Mouse (Mus musculus) left cerebral cortex, postnatal 4 days (tissue): ENCODE data around the gene Ppil2. TPM values are rescaled to one million over a fixed set of nuclear protein-coding genes. Genes with fewer than 3 reads are reported as not detected.

ENCODE experiments used
- DNase-seq: peaks from one replicate; pipeline ENCODE4 v3.0.0-alpha.2; 2022
- intact Hi-C: fragments of 180-260 bp; cut with DNase I; formaldehyde crosslinking; loops from one replicate; pipeline ENCODE4 v1.15.1; 2025
- total RNA-seq, 2 experiments: library from RNA; stranded (reverse); gene quantifications; 2 replicates each; pipeline ENCODE4 v1.2.3; 2021

Gene Ppil2
- 10 to 100 TPM; 88.3 to 91.9 TPM for total RNA-seq

DNA sequence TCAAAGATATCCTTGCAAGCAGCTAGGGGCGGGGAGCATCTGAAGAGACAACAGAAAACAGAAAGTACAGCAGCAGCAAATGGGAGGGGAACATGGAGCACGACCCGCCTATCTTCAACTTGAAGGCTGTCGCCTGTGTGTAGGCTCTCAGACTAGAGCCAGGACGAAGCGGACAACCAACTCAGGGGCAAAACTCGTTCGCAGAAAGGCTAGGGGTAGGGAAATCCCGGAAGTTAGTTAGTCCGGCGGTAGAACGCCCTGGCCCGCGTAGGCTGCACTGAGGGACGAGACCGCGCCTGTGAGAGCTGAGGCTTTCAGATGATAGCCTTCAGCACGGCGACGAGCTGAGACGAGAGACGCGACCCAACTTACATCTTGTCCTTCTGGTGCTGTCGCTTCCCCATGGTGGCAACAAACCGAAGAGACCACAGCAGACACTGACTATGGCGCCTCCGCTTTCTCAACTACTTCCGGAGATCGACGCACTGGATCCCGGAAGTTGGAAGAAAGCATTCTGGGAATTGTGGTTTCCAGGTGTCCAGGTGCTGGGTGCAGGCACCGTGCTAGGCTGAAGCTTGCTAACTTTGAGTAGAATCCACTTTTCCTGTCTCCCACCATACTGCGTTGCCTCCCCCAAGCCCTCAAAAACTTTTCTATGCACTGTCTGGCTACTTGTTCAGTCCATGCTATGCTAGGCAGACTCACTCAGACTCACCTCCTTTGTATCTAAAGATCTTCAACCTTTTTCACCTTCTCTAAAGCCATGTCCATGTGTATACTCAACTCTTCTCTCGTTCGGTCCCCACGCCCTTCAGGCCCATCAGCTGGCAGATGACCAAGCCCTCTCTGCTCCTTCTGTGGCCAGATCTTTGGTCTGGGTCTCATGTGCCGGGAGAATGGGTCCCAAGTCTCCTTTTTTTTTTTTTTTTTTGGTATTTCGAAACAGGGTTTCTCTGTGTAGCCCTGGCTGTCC is at the start of gene Ppil2:
Gene Ppil2 (minus strand): TSS at position 487 of the 973 bp plus-strand sequence.
- intact Hi-C loops, result loop anchor here (10.0 kb wide), 1 partner anchor 164 kb away; the partner anchor contains the start of gene Tmem191c

DNA sequence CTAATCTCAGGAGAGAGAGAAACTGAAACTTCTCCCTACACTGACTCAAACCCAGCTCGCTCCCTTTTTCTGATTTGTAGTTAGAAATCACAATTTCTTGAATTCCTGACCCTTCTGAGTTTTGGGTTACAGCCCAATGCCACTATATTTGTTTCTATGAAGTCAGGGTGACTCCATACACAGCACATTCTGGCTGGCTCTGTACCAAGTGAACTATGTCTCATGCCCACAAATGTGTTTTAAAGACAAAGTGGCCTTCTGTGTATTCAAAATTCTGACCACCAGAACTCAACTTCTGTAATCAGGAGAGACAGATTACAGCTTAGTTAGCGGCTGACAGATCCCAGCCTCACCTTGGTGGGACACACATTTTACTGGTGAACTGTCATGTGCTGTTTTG is 43.3 kb upstream of the Ppil2 start:
- intact Hi-C loops, result no loop called here
- no peak for DNase-seq

More for the DNA sequence above, at the start of gene Ppil2:
- DNase-seq, result peak; percentile 52

DNA sequence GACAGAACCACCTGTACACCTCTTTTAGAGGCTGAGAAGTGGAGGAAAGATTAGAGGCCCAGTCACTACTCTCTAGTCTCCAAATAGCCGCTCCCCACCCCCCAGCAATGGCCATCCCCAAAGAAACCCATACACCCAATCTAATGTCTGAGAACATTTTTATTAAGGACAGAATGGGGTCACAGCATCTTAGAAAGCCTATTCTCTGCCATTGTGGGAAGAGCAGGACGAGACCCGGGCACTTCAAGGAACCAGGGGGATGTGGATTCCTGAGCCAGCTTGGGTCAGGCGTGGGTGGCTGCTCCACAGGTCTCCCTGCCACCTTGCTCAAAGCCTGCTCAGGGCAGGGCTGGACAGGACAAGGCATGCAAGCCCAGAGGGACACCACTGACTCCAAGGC is 40.8 kb upstream of the Ppil2 start:
- DNase-seq, result no peak
- intact Hi-C loops, result no loop called here

DNA sequence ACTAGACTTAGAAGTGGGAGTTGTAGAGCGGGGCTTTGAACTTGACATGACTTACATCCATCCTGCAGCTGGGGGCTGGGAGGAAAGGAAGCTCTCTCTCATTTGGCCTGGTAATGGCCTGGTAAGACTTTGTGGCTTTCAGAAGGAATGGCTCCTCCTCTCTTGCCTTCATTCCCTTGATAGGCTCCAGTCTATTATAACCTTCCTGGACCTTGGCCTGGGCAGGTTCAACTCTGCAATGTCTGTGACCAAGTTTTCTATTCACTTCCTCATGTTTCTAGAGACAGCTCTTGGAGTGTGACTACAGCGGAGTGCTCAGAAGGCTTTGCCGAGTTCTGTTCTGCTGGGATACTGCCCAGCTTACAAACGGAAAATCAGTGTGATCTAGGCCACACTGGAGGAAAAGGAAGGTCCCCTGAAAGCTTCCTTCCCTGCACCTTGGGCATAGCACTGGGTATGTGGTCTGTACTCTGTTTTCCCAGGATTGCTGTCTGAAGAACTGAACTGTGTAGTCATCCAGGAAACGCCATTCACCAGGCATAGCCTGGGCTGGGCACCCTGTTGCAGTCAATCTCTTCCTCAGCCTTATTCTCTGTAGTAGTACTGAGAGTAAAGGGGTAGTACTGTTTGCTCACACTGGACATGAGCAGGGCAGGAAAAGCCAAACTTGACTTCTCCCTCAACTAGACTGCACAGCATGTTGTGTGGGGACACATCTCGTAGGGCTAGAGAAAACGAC is 39.6 kb upstream of the Ppil2 start:
- intact Hi-C loops, result no loop called here
- DNase-seq, result no peak

DNA sequence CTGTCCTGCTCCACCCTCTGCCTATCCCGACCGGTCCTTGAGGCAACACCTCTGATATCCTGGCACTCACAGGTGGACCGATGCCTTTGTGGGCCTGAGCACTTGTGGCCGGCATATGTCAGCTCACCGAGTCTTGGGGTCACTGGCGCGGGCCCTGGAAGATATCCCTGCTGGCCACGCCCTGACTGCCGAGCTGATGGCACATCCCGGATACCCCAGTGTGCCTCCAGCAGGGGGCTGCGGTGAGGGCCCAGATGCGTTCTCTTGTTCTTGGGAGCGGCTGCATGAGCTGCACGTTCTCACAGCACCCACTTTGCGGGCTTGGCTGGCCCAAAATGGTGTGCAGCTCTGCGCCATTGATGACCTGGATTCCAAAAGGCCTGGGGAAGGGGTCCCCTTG is 37.0 kb upstream of the Ppil2 start:
- intact Hi-C loops, result no loop called here
- no peak for DNase-seq

DNA sequence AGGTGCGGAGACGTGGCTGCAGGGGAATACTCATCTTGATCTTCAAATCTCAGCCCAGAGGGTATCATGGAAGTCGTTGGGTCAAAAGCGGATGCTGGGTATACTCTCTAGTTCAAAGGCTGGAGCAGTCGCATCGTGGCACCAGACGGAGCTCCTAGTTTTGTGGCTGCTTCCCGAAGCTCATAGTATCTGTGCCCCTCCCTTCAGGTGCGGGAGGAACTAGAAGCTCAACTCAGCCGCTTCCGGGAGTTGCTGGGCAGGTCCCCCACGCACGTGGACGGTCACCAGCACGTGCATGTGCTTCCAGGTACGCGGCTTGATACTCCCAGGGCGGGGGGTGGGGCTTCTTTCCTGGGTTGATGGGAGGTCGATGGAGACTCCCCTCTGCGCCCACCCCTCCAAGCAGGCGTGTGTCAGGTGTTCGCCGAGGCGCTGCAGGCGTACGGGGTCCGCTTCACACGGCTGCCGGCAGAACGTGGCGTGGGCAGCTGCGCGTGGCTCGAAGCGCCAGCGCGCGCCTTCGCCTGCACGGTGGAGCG is 36.4 kb upstream of the Ppil2 start:
- DNase-seq, result no peak
- intact Hi-C loops, result no loop called here

DNA sequence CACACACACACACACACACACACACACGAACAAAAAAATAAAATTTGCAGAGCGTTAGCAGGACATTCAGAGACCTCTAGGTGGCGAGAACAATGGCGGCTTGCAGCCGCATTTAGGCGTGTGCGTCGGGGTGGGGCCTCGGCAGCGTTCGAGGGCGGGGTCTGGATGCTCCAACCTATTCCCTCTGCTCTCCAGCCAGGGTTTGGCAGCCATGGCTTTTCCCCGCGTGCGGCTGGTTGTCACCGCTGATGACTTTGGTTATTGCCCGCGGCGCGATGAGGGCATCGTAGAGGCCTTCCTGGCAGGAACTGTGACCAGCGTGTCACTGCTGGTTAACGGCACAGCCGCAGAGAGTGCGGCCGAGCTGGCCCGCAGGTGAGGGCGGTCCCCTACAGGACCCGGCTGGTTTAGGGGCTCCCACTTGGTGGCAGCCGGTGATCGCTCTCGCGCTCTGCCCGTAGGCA is 35.7 kb upstream of the Ppil2 start, which contains the start of gene Ccdc116:
Gene Ccdc116 (minus strand): TSS at position 458 of the 464 bp plus-strand sequence.
- intact Hi-C loops, result no loop called here
- peak; percentile 91 for DNase-seq

DNA sequence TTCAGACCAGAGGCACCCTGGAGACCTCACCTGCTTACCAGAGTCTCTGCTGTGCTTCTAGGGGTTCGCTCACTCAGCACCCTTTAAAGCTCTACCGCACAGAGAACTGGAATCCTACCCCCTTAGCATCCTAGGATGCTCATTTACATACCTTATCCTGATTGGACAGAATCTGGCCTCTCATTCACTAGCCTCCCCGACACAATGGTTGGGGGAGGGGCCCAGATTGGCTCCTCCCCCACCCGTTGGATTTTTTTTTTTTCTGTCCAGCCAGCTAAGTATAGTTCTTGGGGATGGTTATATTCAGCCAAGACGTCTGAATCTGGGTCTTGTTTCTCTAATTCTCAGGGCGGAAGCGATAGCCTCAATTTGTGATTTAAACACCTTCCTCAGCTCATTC is 33.3 kb upstream of the Ppil2 start, which contains the start of gene Ydjc:
Gene Ydjc (plus strand): TSS at position 283 of the 400 bp plus-strand sequence.
- DNase-seq, result no peak
- intact Hi-C loops, result no loop called here

DNA sequence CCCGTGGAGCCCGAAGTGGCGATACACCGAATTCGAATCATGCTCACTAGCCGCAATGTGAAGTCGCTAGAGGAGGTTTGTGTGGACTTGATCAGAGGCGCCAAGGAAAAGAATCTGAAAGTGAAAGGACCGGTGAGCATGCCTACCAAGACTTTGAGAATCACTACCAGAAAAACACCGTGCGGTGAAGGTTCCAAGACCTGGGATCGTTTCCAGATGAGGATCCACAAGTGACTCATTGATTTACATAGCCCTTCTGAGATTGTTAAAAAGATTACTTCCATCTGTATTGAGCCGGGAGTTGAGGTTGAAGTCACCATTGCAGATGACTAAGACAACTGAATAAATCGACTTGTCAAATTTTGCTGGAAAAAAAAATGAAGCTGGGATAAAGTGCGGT is 26.3 kb upstream of the Ppil2 start:
- intact Hi-C loops, result no loop called here
- DNase-seq, result no peak

DNA sequence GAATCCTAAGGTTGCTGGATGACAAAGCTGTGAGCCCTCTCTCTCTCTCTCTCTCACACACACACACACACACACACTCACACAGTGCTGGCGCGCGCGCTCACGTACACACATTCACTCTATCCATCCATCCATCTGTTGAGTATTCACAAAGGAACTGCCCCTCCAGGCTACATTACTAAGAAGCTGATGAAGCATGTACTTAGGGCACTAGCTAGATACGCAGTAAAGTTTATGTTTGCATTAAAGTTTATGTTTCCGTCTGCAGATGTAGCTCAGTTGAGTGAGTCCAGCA is 21.8 kb upstream of the Ppil2 start:
- DNase-seq, result no peak
- intact Hi-C loops, result no loop called here

DNA sequence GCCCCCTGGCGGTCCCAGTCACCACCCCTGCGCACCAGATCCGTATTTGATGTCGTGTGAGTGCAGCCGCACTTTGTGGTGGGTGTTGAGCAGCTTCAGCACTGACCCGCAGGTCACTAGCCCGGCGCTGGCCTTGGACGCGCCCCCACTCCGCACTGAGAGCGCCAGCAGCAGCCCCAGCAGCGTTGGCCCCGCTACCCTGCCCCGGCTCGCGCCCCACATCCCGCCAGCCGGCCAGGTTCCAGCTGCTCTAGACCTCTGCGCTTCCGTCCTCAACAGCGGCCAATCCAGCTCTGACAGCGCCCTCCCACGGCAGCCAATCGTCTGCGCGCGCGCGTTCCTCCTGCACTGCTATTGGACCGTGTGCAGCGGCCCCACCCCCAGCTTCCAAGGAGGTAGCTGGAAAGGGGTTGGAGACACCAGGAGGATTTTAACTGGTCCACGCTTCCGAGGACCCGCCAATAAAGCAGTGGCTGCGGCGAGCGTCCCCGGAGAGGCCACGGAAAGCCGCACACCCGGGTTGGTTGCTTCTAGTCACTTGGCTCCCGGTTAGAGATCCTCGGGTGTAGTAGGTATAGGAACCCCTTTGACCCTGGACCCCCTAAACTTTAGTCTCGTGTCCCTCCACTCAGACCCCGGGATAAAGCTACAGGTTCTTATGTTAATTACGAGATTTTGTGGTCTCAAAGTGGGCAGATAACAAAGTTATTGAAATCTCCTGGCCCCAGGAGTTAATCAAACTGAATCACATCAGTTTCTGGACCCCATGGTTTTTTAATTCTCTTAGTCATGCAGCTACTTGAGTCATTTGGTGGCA is 21.2 kb upstream of the Ppil2 start, which contains the start of gene Sdf2l1:
Gene Sdf2l1 (minus strand): TSS at position 295 of the 817 bp plus-strand sequence.
- peak; percentile 98 for DNase-seq
- intact Hi-C loops, result no loop called here

DNA sequence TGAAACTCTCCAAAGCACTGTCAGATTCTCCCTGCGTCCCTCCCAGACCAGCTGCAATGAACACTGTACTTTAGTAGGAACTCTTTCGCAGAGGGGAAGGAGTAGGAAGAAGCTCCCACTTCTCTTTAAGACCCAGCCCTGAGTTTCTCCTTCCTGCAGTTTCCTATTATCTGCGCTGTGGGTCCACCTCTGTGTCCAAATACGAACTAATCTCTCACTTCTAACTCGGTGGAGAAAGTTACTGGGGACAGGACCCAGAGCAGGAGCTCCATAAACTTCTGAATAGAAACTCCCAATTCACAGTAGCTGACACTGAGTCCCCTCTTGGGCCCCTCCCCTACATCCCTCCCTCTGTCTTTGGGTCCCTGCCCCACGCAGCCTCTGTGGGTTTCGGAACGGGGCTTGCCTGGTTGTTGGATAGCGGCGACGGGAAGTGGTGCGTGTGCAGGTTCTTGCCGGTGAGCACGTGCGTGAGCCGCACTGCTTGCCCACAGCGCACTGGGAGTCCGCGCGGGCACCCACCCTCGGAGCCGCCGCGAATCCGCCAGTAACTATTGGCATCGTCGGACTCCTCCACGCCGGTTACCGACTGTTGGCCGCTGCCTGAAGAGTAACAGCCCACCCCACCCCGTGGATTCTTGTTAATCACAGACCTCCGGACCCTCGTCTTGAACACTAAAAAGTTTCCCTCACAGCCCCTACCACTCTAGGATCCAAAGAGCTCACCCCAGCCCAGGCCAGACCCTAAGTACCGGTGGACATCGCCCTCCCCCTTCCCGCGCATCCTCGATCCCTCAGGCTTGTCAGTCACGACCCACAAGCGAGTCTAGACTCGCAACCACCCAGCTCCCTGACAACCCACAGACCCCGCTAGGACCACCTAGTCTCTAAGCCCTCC is 20.4 kb upstream of the Ppil2 start:
- intact Hi-C loops, result no loop called here
- no peak for DNase-seq

DNA sequence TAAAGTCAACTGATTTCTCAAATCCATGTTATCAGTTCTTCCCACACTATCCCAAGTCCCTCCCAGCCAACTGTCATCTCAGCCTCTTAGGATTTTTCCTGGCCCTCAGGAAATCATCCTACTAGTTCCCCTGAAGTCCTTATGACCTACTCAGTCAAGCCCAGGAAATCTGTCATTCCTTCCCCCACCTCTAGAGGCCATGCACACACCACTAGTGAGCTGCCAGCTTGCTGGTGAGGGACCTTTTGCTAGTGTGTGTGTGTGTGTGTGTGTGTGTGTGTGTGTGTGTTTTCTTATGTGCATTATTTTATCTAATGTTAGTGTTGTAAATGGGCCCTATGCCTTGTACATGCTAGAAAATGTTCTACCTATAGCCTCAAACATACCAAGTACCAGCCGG is 16.2 kb upstream of the Ppil2 start:
- DNase-seq, result peak; percentile 25
- intact Hi-C loops, result no loop called here

DNA sequence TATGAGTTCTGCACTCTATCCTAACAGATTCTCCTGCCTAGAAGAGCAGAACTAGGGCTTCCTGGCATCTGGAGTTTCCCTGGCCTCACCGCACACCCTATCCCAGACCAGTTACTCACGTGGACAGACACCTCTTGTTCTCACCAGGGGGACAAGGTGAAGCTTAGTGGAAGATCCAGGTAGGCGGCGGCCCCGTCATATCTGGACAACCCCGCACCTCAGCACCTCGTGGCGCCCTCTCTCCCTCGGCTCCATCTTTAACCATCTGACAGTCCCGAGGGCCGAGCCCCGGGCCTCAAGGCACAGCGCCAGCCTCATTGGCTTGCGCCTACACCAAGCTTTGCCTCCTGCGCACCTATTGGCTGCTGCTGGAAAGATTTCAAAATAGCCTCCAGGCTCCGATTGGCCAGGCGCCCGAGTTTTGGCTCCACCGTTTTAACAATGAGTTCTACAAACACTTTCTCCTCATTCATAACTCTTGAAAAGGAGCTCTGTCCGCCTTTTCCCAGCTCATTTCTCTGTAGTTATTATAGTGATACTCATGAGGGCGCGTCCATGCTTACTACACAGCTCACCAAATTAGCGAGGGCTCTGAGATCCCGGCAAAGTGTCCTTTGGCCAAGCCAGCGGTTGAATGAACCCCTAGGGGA is 13.9 kb upstream of the Ppil2 start, which contains the start of gene 2610318N02Rik:
Gene 2610318N02Rik (minus strand): TSS at position 297 of the 650 bp plus-strand sequence.
- peak; percentile 81 for DNase-seq
- intact Hi-C loops, result no loop called here

DNA sequence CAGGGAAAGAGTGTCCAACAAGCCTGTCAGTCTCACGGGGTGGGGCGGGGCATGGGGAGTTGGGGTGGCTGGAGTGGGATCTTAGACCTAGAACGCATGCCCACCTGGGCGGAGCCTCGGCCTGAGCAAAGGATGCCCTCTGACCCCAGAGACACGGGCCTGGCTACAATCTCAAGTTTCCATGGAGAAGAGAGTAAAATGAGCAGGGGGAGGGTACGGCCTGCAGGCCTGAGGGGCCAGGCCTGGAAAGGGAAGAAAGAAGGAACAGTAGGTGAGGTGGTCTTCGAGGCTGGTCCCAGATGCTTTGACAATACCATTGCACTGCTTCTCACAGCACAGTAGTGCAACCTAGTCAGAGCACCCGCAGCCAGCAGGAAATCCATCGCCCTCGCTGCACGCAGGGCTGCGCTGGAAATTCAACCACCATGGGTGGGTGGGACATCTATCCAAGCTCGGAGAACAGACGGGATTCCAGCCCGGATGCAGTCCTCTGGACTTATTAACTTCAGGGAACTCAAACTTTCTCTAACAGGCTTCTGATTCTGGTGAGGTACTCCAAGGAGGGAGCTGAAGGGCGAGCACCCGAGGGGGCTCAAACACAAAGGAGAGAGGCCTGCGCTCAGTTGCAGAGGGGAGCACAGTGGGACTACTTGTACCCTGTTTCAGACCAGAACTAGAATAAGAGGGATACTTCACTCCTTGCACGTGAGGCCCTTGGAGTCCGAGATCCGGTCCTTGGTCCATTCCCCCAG is 13.2 kb upstream of the Ppil2 start:
- intact Hi-C loops, result no loop called here
- DNase-seq, result peak; percentile 34

DNA sequence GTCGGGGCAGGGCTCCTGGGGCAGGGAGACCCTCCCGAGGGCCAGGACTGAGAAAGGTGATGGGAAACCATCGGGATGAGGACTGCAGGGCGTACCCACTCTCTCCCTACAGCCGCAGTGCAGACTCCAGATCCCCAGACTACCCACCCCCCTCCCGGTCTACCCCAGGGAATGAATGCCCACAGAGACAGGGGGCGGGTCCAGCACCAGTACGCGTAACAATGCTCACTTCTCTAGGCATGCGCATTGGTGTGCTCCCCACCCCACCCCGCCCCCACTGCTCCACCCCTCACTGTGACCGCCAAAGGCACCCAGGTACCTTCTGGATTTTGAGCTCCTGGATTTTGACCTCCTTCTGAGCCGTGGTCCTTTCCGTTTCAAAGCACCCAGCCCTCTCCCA is 10.5 kb upstream of the Ppil2 start:
- DNase-seq, result no peak
- intact Hi-C loops, result no loop called here

DNA sequence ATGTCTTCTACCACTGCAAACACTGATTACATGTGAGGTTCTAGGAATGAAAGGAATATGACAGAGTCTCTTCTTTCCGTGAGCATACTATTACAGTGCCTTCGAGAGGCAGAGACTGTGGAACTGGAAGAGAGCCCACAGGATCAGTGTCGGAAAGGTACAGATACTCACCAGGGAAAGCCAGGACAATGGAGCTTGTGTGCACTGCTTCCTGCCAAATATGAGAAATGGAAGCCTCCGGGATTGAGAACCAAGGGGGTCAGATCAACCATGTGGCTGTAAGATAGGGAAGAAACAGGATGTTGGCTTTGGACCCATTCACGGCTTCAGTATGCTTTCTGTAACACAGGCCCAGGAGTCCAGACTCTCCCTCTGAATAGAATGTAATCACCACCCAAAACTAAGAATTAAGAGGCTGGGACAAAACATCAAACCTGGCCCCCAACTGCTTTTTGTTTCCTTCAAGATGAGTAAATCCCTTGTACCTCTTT is 6.3 kb upstream of the Ppil2 start:
- intact Hi-C loops, result loop anchor here (10.0 kb wide), 1 partner anchor 157 kb away; the partner anchor contains the start of gene Tmem191c
- no peak for DNase-seq

DNA sequence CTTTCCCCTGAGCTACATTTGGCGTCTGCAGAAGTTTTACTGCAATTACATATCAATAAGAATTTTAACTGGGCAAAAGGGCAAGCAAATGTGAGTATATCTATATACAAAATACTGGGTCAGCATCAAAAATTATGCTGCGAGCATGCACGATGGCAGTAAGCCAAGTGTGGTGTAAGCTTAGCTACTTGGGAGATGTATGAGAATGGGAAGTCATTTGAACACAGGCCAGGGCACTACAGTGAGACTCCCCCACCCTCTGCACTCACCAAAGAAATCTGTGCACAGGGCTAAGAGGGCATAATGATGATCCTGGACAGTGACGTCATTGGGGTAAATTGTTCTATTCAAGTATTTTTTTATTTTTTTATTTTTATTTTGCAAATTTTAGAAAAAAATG is 6.5 kb downstream of the Ppil2 start:
- DNase-seq, result no peak
- intact Hi-C loops, result no loop called here
